Mouse (Mus musculus) E14TG2a.4 (cell line): ENCODE results near the gene Myo18b.

Source experiments
- CTCF ChIP-seq: conservative IDR thresholded peaks from 2 replicates; pipeline ENCODE4 v1.5.1; 2014; ENCODE audit warnings: low read length
- NANOG ChIP-seq: IDR thresholded peaks from 2 replicates; pipeline ENCODE4 v1.6.1; 2014; ENCODE audit warnings: borderline replicate concordance, low read length, mixed read lengths

DNA sequence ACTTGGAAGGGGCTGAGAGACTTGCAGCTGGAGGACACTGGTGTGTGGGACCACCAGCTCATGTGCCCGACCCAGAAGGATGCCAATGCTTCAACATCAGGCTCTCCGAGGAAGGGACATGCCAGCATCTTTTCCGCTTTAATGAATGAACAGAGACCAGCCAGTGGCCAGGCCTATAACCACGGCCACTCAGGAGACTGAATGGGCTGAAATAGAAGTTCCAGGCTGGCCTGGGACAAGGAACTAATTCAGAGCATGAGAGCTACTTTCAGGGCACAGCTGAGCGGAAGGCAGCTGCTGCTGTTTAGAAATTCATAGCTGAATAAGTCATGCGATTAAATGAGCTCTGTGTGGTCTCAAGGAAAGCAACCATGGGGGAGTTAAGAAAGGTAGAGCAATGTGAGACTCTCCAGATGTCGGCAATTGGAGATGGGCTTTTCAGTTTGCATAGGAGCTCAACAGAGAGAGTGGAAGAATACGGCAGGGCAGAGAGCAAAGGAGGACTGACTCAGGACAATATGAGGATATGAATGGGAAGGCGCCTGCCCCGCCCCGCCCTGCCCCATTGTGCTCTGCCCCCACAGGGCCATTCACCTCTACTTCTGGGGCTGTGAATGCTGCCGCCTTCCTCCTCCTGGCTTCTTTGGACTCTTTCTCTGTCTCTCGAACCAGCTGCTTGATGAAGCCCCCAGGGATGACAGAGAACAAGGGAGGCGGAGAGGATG is 18.6 kb downstream of the Myo18b start:
- TF ChIP-seq CTCF, result no peak
- TF ChIP-seq NANOG, result no peak
